Mouse (Mus musculus) lung, postnatal 0 days (tissue): ENCODE data around the gene Tsr3. TPM values are rescaled to one million over a fixed set of nuclear protein-coding genes. Genes with fewer than 3 reads are reported as not detected.

ENCODE experiments used
- ATAC-seq: fragments of 200-750 bp; cut with Nextera tagmentation; 2 replicates; pipeline ENCODE4 v1.8.0; 2017; ENCODE audit warnings: moderate library complexity
- DNase-seq: peaks from one replicate; pipeline ENCODE4 v3.0.0-alpha.2; 2016; ENCODE audit warnings: low spot score
- H3K27ac ChIP-seq: fragments of 300-500 bp; sonication (generic); 2 replicates; pipeline ENCODE4 v1.5.1; 2014; ENCODE audit warnings: antibody characterized with exemption, mild to moderate bottlenecking, low read length, mixed read lengths
- H3K27me3 ChIP-seq: fragments of 300-500 bp; sonication (generic); replicated peaks from 2 replicates; pipeline ENCODE4 v1.6.1; 2014; ENCODE audit warnings: low read length, mixed read lengths; ENCODE audit not compliant: insufficient read depth
- H3K36me3 ChIP-seq: fragments of 300-500 bp; sonication (generic); 2 replicates; pipeline ENCODE4 v1.6.1; 2014; ENCODE audit warnings: low read length, mixed read lengths; ENCODE audit not compliant: insufficient read depth
- H3K4me1 ChIP-seq: fragments of 300-500 bp; sonication (generic); 2 replicates; pipeline ENCODE4 v1.6.1; 2014; ENCODE audit warnings: antibody characterized with exemption, low read depth, low read length, mixed read lengths; ENCODE audit not compliant: insufficient read depth
- H3K4me2 ChIP-seq: fragments of 300-500 bp; sonication (generic); replicated peaks from 2 replicates; pipeline ENCODE4 v1.6.1; 2014; ENCODE audit warnings: low read depth, mild to moderate bottlenecking, low read length, moderate library complexity, mixed read lengths
- H3K4me3 ChIP-seq: fragments of 300-500 bp; sonication (generic); 2 replicates; pipeline ENCODE4 v1.5.1; 2014; ENCODE audit warnings: low read depth, low read length
- H3K9ac ChIP-seq: fragments of 300-500 bp; sonication (generic); replicated peaks from 2 replicates; pipeline ENCODE4 v1.6.1; 2014; ENCODE audit warnings: low read depth, mild to moderate bottlenecking
- H3K9me3 ChIP-seq: fragments of 300-500 bp; sonication (generic); 2 replicates; pipeline ENCODE4 v1.6.1; 2016; ENCODE audit warnings: low read length, mixed read lengths
- CTCF ChIP-seq: IDR thresholded peaks from 2 replicates; pipeline ENCODE4 v1.5.1; 2016; ENCODE audit warnings: antibody characterized with exemption, mild to moderate bottlenecking
- EP300 ChIP-seq: IDR thresholded peaks from 2 replicates; pipeline ENCODE4 v1.6.1; 2016; ENCODE audit warnings: antibody characterized with exemption, mild to moderate bottlenecking, control low read depth
- WGBS: fragments of 180-500 bp; shearing (Covaris S2); extraction: QIAGEN DNeasy Blood & Tissue Kit; methylation state at CpG from one replicate; pipeline ENCODE4 v1.1.7; 2014; 5-methylcytosine and 5-hydroxymethylcytosine counted together
- polyA plus RNA-seq: library from polyadenylated mRNA; unstranded; fragments of >200 nt; fragmentation: Nextera tagmentation; extraction: Ambion mirVana; gene quantifications from 2 replicates; pipeline ENCODE4 v1.2.1, GENCODE M21; 2015

Tsr3 gene
- polyA plus RNA-seq, 1 experiment from 2014 or later, result 37.2 TPM

DNA sequence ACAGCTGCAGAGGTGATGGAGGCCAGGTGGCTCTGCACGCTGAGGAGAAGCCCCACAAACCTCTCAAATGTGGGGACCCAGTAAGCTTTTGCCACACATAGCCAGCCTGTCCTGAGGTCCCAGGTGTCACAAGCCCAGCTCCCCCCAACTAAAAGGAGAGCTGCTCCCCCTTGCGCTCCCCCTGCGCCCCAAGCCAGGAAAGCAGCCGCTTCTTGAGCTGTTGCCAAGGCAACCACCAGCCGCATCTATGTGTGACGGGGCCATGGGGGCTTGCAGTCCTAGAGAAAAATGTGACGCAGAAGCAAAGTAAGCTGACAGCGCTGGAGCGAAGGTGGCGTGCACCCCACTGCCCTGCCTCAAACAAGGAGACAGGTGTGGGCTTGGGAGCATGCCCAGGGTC lies 13.8 kb downstream of the Tsr3 start:
- H3K4me3 ChIP-seq, result no peak overlapping the region
- H3K4me1 ChIP-seq, result peaks cover 7% of the 10 kb centered on the region; the same call in 1 of the 2 replicates
- DNase-seq (no peak), ATAC-seq (no peak)
- H3K9ac ChIP-seq, result no peak overlapping the region
- WGBS, result 24% methylated on average over 10 of the region's 10 CpGs
- no peak overlapping the region for H3K27ac ChIP-seq
- no peaks in the 10 kb centered on the region for H3K9me3 ChIP-seq
- H3K36me3 ChIP-seq, result no peaks in the 10 kb centered on the region
- H3K27me3 ChIP-seq, result peaks cover 5% of the 10 kb centered on the region; the same call in 1 of the 2 replicates
- TF ChIP-seq CTCF, result no peak
- TF ChIP-seq EP300, result no peak
- H3K4me2 ChIP-seq, result no peak overlapping the region

DNA sequence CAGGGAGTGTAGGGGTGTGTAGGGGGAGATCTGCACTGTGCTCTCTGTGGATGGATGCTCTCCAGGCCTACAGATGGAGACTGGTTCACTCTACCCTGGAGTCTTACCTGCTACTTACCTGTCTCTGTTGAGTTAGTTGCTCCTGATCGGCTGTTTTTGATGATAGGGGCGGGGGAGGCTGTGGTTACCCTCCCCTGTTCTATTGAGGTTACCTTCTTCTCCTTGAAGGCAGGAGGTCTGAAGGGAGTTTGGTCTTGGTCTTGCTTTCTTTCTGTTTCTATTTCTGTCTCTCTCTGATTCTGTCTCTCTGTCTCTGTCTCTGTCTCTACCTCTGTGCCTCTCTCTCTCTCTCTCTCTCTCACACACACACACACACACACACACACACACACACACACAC lies 15.1 kb downstream of the Tsr3 start:
- H3K9me3 ChIP-seq, result no peaks in the 10 kb centered on the region
- ATAC-seq, result no peak
- TF ChIP-seq EP300, result no peak
- no peak for TF ChIP-seq CTCF
- no peak overlapping the region for H3K27ac ChIP-seq
- H3K4me3 ChIP-seq, result no peak overlapping the region
- no peak for DNase-seq
- H3K36me3 ChIP-seq, result no peaks in the 10 kb centered on the region
- 55% methylated on average over 2 of the region's 2 CpGs for WGBS
- H3K4me2 ChIP-seq, result no peak overlapping the region
- peaks cover 7% of the 10 kb centered on the region; the same call in 1 of the 2 replicates for H3K4me1 ChIP-seq
- peaks cover 5% of the 10 kb centered on the region; the same call in 1 of the 2 replicates for H3K27me3 ChIP-seq
- H3K9ac ChIP-seq, result no peak overlapping the region

DNA sequence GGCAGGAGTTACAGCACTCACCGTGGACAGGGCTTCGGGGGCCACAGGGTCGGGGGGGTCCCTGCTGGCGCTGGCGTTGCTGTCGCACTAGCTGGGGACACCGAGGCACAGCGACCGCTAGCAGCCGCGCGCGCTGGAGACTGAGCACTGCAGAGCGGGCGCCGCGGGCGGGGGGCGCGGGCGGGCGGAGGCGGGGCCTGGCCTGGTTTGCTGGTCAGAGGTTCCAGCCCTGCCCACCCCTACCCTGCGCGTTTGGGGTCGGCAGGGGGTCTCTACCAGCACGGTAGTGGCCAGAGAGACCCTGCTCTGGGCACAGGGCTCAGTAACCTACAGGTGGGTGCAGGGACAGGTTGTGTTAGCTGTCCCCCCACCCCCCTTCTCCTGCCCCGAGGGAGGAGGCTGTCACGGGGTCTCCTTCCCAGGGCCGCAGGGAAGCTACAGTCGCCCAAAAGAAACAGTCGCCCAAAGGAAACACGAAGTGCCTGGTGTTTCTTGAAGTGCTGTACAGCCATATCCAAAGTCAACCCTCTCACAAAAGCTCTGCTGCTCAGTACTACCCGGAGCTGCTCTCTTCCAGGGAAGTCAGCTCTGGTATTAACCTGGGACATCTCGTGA lies 16.3 kb downstream of the Tsr3 start, which contains the start of gene Baiap3:
Baiap3 (minus strand) TSS at position 225 of the 615 bp plus-strand sequence.
- Histone ChIP-seq H3K9ac (peak within 1 kb of the TSS; percentile 8; the same call in 1 of the 2 replicates), H3K4me3 (peak within 1 kb of the TSS; percentile 32), H3K36me3 (no peaks in the 10 kb centered on the region), H3K27me3 (peaks cover 5% of the 10 kb centered on the region; the same call in 1 of the 2 replicates), H3K27ac (no peak within 1 kb of the TSS), H3K4me1 (peaks cover 7% of the 10 kb centered on the region; the same call in 1 of the 2 replicates), H3K9me3 (no peaks in the 10 kb centered on the region), H3K4me2 (peak within 1 kb of the TSS; percentile 56)
- no peak for TF ChIP-seq CTCF
- WGBS, result 4% methylated on average over 31 of the region's 35 CpGs
- ATAC-seq (peak; percentile 49), DNase-seq (peak; percentile 27)

DNA sequence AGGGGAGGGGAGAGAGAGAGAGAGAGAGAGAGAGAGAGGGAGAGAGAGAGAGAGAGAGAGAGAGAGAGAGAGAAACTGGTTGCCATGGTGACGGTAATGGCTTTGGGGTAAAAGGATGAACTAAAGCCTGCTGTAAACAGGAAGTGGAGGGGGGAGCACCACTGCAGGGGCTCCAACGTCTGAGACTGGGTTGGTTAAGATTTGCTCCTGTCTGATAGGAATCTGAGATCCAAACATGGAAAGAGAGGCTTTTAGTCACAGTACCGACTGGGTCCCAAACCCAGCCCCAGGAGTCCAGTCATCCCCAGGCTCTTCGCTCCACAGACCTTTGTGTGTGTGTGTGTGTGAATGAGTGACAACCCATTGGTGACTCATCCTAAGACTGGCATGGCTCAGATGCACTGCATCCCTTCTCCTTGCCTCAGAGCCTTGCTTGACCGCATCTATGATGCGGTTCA lies 17.9 kb downstream of the Tsr3 start:
- Histone ChIP-seq H3K27ac (no peak overlapping the region), H3K4me2 (no peak overlapping the region), H3K4me3 (no peak overlapping the region), H3K4me1 (peaks cover 7% of the 10 kb centered on the region; the same call in 1 of the 2 replicates), H3K9me3 (no peaks in the 10 kb centered on the region), H3K9ac (no peak overlapping the region), H3K27me3 (peaks cover 5% of the 10 kb centered on the region; the same call in 1 of the 2 replicates), H3K36me3 (peaks cover 5% of the 10 kb centered on the region)
- ATAC-seq (peak; percentile 20; the same call in 1 of the 2 replicates), DNase-seq (peak; percentile 36)
- TF ChIP-seq CTCF, result no peak
- TF ChIP-seq EP300, result no peak
- WGBS, result 49% methylated on average over 6 of the region's 6 CpGs

DNA sequence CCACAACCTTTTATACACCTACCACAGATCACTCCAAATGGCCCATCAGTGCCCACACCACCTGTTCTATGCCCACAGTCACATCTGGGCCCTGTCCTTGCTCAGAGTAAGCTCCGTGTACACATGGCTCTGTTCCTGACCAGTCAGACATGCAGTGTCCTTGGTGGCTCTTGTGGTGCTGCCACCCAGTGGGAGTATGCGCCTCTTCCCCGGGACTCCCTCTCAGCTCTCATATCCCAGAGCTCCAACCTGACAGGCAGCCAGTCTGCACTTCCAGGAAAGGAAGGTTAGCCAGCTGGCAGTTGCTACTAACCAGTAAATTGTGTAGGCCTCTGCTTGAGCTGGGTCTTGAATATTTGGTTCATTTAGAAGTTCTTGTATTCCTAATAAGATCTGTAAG lies 24.5 kb downstream of the Tsr3 start:
- H3K27ac ChIP-seq, result no peak overlapping the region
- no peak for DNase-seq
- H3K4me1 ChIP-seq, result no peaks in the 10 kb centered on the region
- H3K9ac ChIP-seq, result no peak overlapping the region
- 59% methylated on average over 3 of the region's 3 CpGs for WGBS
- H3K9me3 ChIP-seq, result no peaks in the 10 kb centered on the region
- ATAC-seq, result no peak; the same call in 1 of the 2 replicates
- H3K27me3 ChIP-seq, result no peaks in the 10 kb centered on the region
- H3K4me3 ChIP-seq, result no peak overlapping the region
- peak; percentile 52 for TF ChIP-seq CTCF
- no peak for TF ChIP-seq EP300
- peaks cover 50% of the 10 kb centered on the region for H3K36me3 ChIP-seq
- no peak overlapping the region for H3K4me2 ChIP-seq

DNA sequence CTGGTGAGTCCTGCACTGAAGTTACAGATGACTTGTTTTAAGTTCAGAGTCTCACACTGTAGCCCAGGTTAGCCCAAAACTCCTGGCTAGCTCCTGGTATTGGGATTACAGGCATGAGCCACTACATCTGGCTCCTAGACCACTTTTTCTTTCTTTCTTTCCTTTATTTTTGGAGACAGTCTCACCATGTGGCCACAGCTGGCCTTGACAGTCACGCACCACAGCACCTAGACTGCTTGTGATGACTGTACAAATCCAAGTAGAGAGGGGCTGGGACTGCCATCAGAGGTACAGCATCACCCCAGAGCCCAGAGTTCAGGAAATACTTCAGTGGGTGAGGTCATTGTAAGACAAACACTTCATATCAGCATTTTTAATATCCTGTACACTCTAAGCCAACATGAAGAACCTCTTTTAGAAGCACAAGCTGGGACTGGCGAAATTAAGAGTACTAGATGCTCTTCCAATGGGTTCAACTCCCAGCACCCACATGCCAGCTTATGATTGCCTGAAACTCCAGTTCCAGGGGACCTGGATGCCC lies 30.9 kb downstream of the Tsr3 start:
- Histone ChIP-seq H3K9me3 (no peaks in the 10 kb centered on the region), H3K27me3 (no peaks in the 10 kb centered on the region), H3K9ac (no peak overlapping the region), H3K27ac (peak overlapping the region; percentile 98; the same call in 1 of the 2 replicates), H3K4me2 (peak overlapping the region; percentile 82; the same call in 1 of the 2 replicates), H3K36me3 (peaks cover 20% of the 10 kb centered on the region), H3K4me1 (peaks cover 15% of the 10 kb centered on the region; the same call in 1 of the 2 replicates), H3K4me3 (no peak overlapping the region)
- DNase-seq, result peak; percentile 80
- WGBS, result 26% methylated on average over 2 of the region's 2 CpGs
- peak; percentile 16 for ATAC-seq
- TF ChIP-seq CTCF, result no peak
- TF ChIP-seq EP300, result 0 out of 2 replicates have a peak, but pooled peaks have one; percentile 44
